Mouse (Mus musculus) limb, embryonic 14.5 days (tissue): ENCODE data around the gene Spata45. TPM values are rescaled to one million over a fixed set of nuclear protein-coding genes. Genes with fewer than 3 reads are reported as not detected.

Source experiments
- ATAC-seq: fragments of 200-750 bp; cut with Nextera tagmentation; 2 replicates; pipeline ENCODE4 v1.8.0; 2017; ENCODE audit warnings: low read depth, moderate number of reproducible peaks, moderate TSS enrichment; ENCODE audit not compliant: low FRiP score
- DNase-seq: peaks from one replicate; pipeline ENCODE4 v3.0.0-alpha.2; 2015; ENCODE audit warnings: low spot score
- H3K27ac ChIP-seq: fragments of 300-500 bp; sonication (generic); replicated peaks from 2 replicates; pipeline ENCODE4 v1.5.1; 2014; ENCODE audit warnings: low read depth, mild to moderate bottlenecking, low read length, moderate library complexity, mixed read lengths
- H3K27me3 ChIP-seq: fragments of 300-500 bp; sonication (generic); 2 replicates; pipeline ENCODE4 v1.6.1; 2014; ENCODE audit warnings: low read length, mixed read lengths; ENCODE audit not compliant: control insufficient read depth, insufficient read depth
- H3K36me3 ChIP-seq: fragments of 300-500 bp; sonication (generic); 2 replicates; pipeline ENCODE4 v1.6.1; 2014; ENCODE audit warnings: mild to moderate bottlenecking, low read length, moderate library complexity, mixed read lengths; ENCODE audit not compliant: control insufficient read depth, insufficient read depth
- H3K4me1 ChIP-seq: fragments of 300-500 bp; sonication (generic); 2 replicates; pipeline ENCODE4 v1.6.1; 2014; ENCODE audit warnings: antibody characterized with exemption, low read length, mixed read lengths; ENCODE audit not compliant: control insufficient read depth, insufficient read depth
- H3K4me2 ChIP-seq: fragments of 300-500 bp; sonication (generic); replicated peaks from 2 replicates; pipeline ENCODE4 v1.6.1; 2014; ENCODE audit warnings: low read depth, mild to moderate bottlenecking, low read length, moderate library complexity; ENCODE audit not compliant: severe bottlenecking
- H3K4me3 ChIP-seq: fragments of 300-500 bp; sonication (generic); replicated peaks from 2 replicates; pipeline ENCODE4 v1.5.1; 2014; ENCODE audit warnings: low read length
- H3K9ac ChIP-seq: fragments of 300-500 bp; sonication (generic); 2 replicates; pipeline ENCODE4 v1.6.1; 2014; ENCODE audit warnings: mild to moderate bottlenecking, low read depth, low read length, moderate library complexity; ENCODE audit not compliant: severe bottlenecking
- H3K9me3 ChIP-seq: fragments of 300-500 bp; sonication (generic); 2 replicates; pipeline ENCODE4 v1.6.1; 2016; ENCODE audit warnings: low read length; ENCODE audit not compliant: control insufficient read depth
- POLR2A ChIP-seq: fragments of 200-500 bp; IDR thresholded peaks from 2 replicates; pipeline ENCODE4 v1.8.0; 2012; ENCODE audit warnings: inconsistent platforms, mild to moderate bottlenecking, moderate library complexity, borderline replicate concordance; ENCODE audit not compliant: insufficient read depth, insufficient read length; ENCODE audit errors: extremely low read depth
- WGBS: fragments of 180-500 bp; shearing (Covaris S2); extraction: QIAGEN DNeasy Blood & Tissue Kit; methylation state at CpG from one replicate; pipeline ENCODE4 v1.1.7; 2014; 5-methylcytosine and 5-hydroxymethylcytosine counted together
- polyA plus RNA-seq, 2 experiments: library from polyadenylated mRNA; depleted of rRNA in 1 of 2; stranded (reverse) in 1 of 2; unstranded in 1 of 2; fragments of >200 nt; fragmentation: Nextera tagmentation in 1 of 2; extraction: Ambion mirVana in 1 of 2; gene quantifications; 2 replicates each; pipeline versions ENCODE4 v1.2.1 to v1.2.3; 2012 to 2014

Gene Spata45
- polyA plus RNA-seq, 2 experiments = not detected

DNA sequence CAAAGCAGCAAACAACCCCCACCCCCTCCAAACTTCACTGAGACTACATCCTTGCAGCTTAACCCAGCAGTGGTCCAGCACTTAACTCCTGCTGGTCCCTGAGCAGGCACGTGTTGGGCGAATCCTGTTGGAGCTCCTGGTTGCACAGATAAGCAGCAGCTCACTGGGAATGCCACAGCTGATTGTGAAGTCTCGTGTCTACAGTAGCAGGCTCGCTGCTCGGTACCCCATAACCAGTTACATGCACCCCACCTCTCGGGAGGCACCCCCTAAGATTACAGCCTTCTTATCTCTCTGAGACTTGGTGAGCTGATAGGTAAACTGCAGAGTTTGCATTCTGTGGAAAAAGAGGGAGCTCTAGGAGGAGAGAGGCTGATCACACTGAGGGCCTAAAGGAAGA is 52.9 kb downstream of the Spata45 start:
- 73% methylated on average over 6 of the region's 6 CpGs for whole genome bisulfite sequencing

DNA sequence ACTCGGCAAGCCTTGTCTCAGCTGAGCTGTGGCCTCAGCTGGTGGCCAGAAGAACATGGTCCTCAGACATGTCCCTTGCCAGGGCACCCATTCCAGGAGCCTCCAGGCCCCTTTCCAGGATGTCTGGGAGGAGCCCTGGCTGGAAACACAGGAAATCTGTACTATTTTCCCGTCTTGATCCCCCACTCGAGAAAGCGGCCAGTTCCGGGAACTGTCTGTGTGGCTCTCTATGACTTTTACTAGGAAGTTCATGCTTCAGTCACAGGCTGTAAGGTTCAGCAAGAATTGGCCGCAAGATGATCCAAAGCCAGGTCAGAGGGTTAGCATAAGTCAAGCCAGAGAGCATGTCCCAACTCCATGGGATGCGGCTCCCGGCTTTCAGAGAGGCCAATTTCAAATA is 55.6 kb downstream of the Spata45 start:
- H3K27me3 ChIP-seq = no peaks in the 10 kb centered on the region
- ATAC-seq = no peak
- H3K9me3 ChIP-seq = no peaks in the 10 kb centered on the region
- H3K36me3 ChIP-seq = no peaks in the 10 kb centered on the region
- 79% methylated on average over 8 of the region's 8 CpGs for WGBS
- H3K27ac ChIP-seq = no peak overlapping the region
- H3K4me1 ChIP-seq = no peaks in the 10 kb centered on the region
- no peak for DNase-seq
- no peak overlapping the region for H3K4me2 ChIP-seq
- H3K9ac ChIP-seq = no peak overlapping the region
- H3K4me3 ChIP-seq = no peak overlapping the region
- TF ChIP-seq POLR2A = no peak

More for the DNA sequence above, 52.9 kb downstream of the Spata45 start:
- H3K9me3 ChIP-seq = no peaks in the 10 kb centered on the region
- no peaks in the 10 kb centered on the region for H3K4me1 ChIP-seq
- no peaks in the 10 kb centered on the region for H3K27me3 ChIP-seq
- TF ChIP-seq POLR2A = no peak
- ATAC-seq (no peak), DNase-seq (no peak)
- peaks cover 8% of the 10 kb centered on the region for H3K36me3 ChIP-seq
- H3K9ac ChIP-seq = no peak overlapping the region
- no peak overlapping the region for H3K4me2 ChIP-seq
- no peak overlapping the region for H3K27ac ChIP-seq
- H3K4me3 ChIP-seq = no peak overlapping the region

Other genes starting within 250 kb of the Spata45 start
- 14.7 and 16.6 TPM in 2 replicates for gene Rps6kc1, start 124.9 kb upstream of the Spata45 start, polyA plus RNA-seq (2012; rRNA removed)
- gene Rps6kc1, start 124.9 kb upstream of the Spata45 start, polyA plus RNA-seq (2014; fragmentation: Nextera tagmentation; extraction: Ambion mirVana) = 17.4 and 19.4 TPM in 2 replicates
- 47.2 and 48.8 TPM in 2 replicates for gene Angel2, start 111.5 kb upstream of the Spata45 start, polyA plus RNA-seq (2012; rRNA removed)
- 44.9 and 47.6 TPM in 2 replicates for gene Angel2, start 111.5 kb upstream of the Spata45 start, polyA plus RNA-seq (2014; fragmentation: Nextera tagmentation; extraction: Ambion mirVana)
- gene Vash2, start 57.3 kb upstream of the Spata45 start, polyA plus RNA-seq (2012; rRNA removed) = 39.7 and 40.1 TPM in 2 replicates
- 64.7 and 66.9 TPM in 2 replicates for gene Vash2, start 57.3 kb upstream of the Spata45 start, polyA plus RNA-seq (2014; fragmentation: Nextera tagmentation; extraction: Ambion mirVana)
- gene Flvcr1, start 10.5 kb upstream of the Spata45 start, polyA plus RNA-seq (2012; rRNA removed) = 15.0 and 18.3 TPM in 2 replicates
- 7.6 and 7.8 TPM in 2 replicates for gene Flvcr1, start 10.5 kb upstream of the Spata45 start, polyA plus RNA-seq (2014; fragmentation: Nextera tagmentation; extraction: Ambion mirVana)
- gene Tatdn3, start 26.3 kb downstream of the Spata45 start, polyA plus RNA-seq (2012; rRNA removed) = 25.9 and 27.8 TPM in 2 replicates
- gene Tatdn3, start 26.3 kb downstream of the Spata45 start, polyA plus RNA-seq (2014; fragmentation: Nextera tagmentation; extraction: Ambion mirVana) = 15.7 and 17.2 TPM in 2 replicates
- gene Nsl1, start 26.4 kb downstream of the Spata45 start, polyA plus RNA-seq (2012; rRNA removed) = 15.4 and 17.2 TPM in 2 replicates
- 11.6 and 13.9 TPM in 2 replicates for gene Nsl1, start 26.4 kb downstream of the Spata45 start, polyA plus RNA-seq (2014; fragmentation: Nextera tagmentation; extraction: Ambion mirVana)
- gene Batf3, start 61.2 kb downstream of the Spata45 start, polyA plus RNA-seq (2012; rRNA removed) = 16.1 and 16.5 TPM in 2 replicates
- 11.2 and 14.9 TPM in 2 replicates for gene Batf3, start 61.2 kb downstream of the Spata45 start, polyA plus RNA-seq (2014; fragmentation: Nextera tagmentation; extraction: Ambion mirVana)
- gene Fam71a, start 128.2 kb downstream of the Spata45 start, polyA plus RNA-seq (2012; rRNA removed) = not detected in 2 replicates
- not detected in 2 replicates for gene Fam71a, start 128.2 kb downstream of the Spata45 start, polyA plus RNA-seq (2014; fragmentation: Nextera tagmentation; extraction: Ambion mirVana)
- gene Atf3, start 181.4 kb downstream of the Spata45 start, polyA plus RNA-seq (2012; rRNA removed) = 4.4 and 5.0 TPM in 2 replicates
- gene Atf3, start 181.4 kb downstream of the Spata45 start, polyA plus RNA-seq (2014; fragmentation: Nextera tagmentation; extraction: Ambion mirVana) = 5.6 and 5.9 TPM in 2 replicates